Mouse (Mus musculus) ES-E14 (cell line): ENCODE measurements around the gene Teddm2. TPM values are rescaled to one million over a fixed set of nuclear protein-coding genes. Genes with fewer than 3 reads are reported as not detected.

ENCODE experiments used
- DNase-seq: peaks from one replicate; pipeline ENCODE4 v3.0.0-alpha.2; 2013; ENCODE audit warnings: low read depth, low spot score
- H3K27ac ChIP-seq: 2 replicates; pipeline ENCODE4 v1.5.1; 2012; ENCODE audit warnings: low read depth, mild to moderate bottlenecking, low read length, moderate library complexity, mixed read lengths; ENCODE audit not compliant: poor library complexity, insufficient read depth, severe bottlenecking
- H3K36me3 ChIP-seq: 2 replicates; pipeline ENCODE4 v1.6.1; 2012; ENCODE audit warnings: mild to moderate bottlenecking, low read length, moderate library complexity, mixed read lengths; ENCODE audit not compliant: control insufficient read depth, poor library complexity, insufficient read depth, severe bottlenecking
- H3K4me1 ChIP-seq, 2 experiments: fragments of 150-350 bp in 1 of 2; sonication (generic) in 1 of 2; 2 replicates each; pipeline ENCODE4 v1.6.1; 2012; ENCODE audit warnings: low read length in 2 of 2, mild to moderate bottlenecking in 1 of 2, mixed read lengths in 1 of 2; ENCODE audit not compliant: control insufficient read depth in 2 of 2, insufficient read depth in 2 of 2, poor library complexity in 1 of 2
- H3K4me3 ChIP-seq, 2 experiments: fragments of 150-350 bp in 1 of 2; sonication (generic) in 1 of 2; 2 replicates each; pipeline ENCODE4 v1.5.1; 2012; ENCODE audit warnings: low read length in 2 of 2, low read depth in 1 of 2, mild to moderate bottlenecking in 1 of 2, mixed read lengths in 1 of 2; ENCODE audit not compliant: insufficient read depth in 1 of 2, poor library complexity in 1 of 2, severe bottlenecking in 1 of 2
- H3K9ac ChIP-seq: 2 replicates; pipeline ENCODE4 v1.6.1; 2012; ENCODE audit warnings: low read depth, mild to moderate bottlenecking, low read length, mixed read lengths; ENCODE audit not compliant: poor library complexity, insufficient read depth, severe bottlenecking
- H3K9me3 ChIP-seq: fragments of 150-350 bp; sonication (generic); 2 replicates; pipeline ENCODE4 v1.6.1; 2012; ENCODE audit warnings: low read depth, mild to moderate bottlenecking, low read length; ENCODE audit not compliant: control insufficient read depth, insufficient read depth
- CHD2 ChIP-seq: IDR thresholded peaks from 2 replicates; pipeline ENCODE4 v1.6.1; 2014; ENCODE audit warnings: mild to moderate bottlenecking, low read depth, low read length, inconsistent platforms
- HCFC1 ChIP-seq: IDR thresholded peaks from 2 replicates; pipeline ENCODE4 v1.6.1; 2012; ENCODE audit warnings: low read length, inconsistent platforms, borderline replicate concordance; ENCODE audit not compliant: insufficient read depth
- MAFK ChIP-seq: IDR thresholded peaks from 2 replicates; pipeline ENCODE4 v1.6.1; 2014; ENCODE audit warnings: mild to moderate bottlenecking, low read depth, low read length, inconsistent platforms; ENCODE audit not compliant: insufficient read depth
- ZC3H11A ChIP-seq: IDR thresholded peaks from 2 replicates; pipeline ENCODE4 v1.6.1; 2012; ENCODE audit warnings: low read depth, mild to moderate bottlenecking, inconsistent platforms, low read length, borderline replicate concordance
- ZNF384 ChIP-seq: IDR thresholded peaks from 2 replicates; pipeline ENCODE4 v1.6.1; 2012; ENCODE audit warnings: low read depth, low read length, inconsistent platforms
- in situ Hi-C, 2 experiments: fragments of 600-800 bp; cut with MboI; formaldehyde crosslinking; loops; one replicate each; pipeline ENCODE4 v1.15.1; 2025; ENCODE audit warnings: low sequenced_read_pairs in 2 of 2, inconsistent platforms in 1 of 2; ENCODE audit not compliant: unreplicated experiment in 2 of 2
- total RNA-seq: library from RNA; depleted of rRNA; stranded (reverse); fragments of 300-350 nt; gene quantifications from 2 replicates; pipeline ENCODE4 v1.2.3, GENCODE M21; 2012; rRNA removed

Gene Teddm2
- total RNA-seq, 1 experiment = 0.62 TPM

DNA sequence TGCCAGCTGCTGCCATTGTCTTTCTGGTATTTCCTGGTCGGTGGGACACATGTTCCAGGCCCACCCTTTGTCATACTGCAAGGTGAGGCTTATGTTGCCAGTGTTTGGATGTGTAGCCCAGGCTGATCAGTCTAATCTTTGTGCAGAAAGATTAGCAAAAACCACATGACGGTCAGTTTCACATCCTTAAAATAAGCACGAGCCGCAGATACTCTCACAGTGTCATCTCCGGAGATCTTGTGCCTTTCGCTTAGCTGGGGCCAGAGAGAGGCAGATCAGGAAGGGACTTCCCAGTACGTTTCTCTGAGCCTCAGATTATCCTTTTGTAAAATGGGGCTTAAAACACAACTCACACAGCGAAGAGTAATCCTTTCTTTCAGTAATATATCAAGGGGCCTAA is 96.5 kb downstream of the Teddm2 start:
- Histone ChIP-seq H3K9ac (no peak overlapping the region), H3K9me3 (no peaks in the 10 kb centered on the region), H3K4me1 (no peaks in the 10 kb centered on the region), H3K4me3 (no peak overlapping the region), H3K27ac (no peak overlapping the region), H3K36me3 (no peaks in the 10 kb centered on the region)
- no peak for TF ChIP-seq CHD2
- no peak for TF ChIP-seq MAFK
- no peak for TF ChIP-seq ZNF384
- TF ChIP-seq HCFC1 = no peak
- no peak for TF ChIP-seq ZC3H11A
- no peak for DNase-seq
- in situ Hi-C loops = no loop called here

DNA sequence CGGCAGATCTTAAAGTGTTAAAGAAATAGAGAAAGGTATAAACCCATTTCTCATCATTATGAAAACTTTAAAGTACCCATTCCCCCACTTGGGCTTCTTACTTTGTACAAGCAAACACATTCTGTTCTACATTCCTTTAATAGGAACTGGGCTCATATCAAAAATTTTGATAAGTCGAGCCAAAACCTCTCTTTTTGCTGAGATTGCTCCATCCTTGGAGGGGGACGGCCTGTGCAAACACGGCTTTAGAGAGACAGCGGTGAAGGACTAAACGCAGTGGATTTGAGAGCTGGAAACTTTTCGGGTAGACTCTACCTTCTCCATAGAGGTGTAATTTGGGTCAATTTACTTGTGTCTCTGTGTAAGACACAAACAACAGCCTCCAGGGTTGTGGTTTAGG is 97.3 kb downstream of the Teddm2 start:
- TF ChIP-seq ZNF384 = no peak
- TF ChIP-seq MAFK = no peak
- TF ChIP-seq ZC3H11A = no peak
- no peak for TF ChIP-seq CHD2
- TF ChIP-seq HCFC1 = no peak
- in situ Hi-C loops = no loop called here
- no peaks in the 10 kb centered on the region for H3K9me3 ChIP-seq
- H3K9ac ChIP-seq = no peak overlapping the region
- no peaks in the 10 kb centered on the region for H3K4me1 ChIP-seq
- no peak overlapping the region for H3K4me3 ChIP-seq
- H3K36me3 ChIP-seq = no peaks in the 10 kb centered on the region
- no peak for DNase-seq
- no peak overlapping the region for H3K27ac ChIP-seq

Other genes starting within 250 kb of the Teddm2 start
- gene Rgs8, start 247.2 kb downstream of the Teddm2 start, total RNA-seq = 0.26 and 0.31 TPM in 2 replicates
- 4.5 and 8.6 TPM in 2 replicates for gene Rgs16, start 159.9 kb downstream of the Teddm2 start, total RNA-seq
- gene Rnasel, start 150.8 kb downstream of the Teddm2 start, total RNA-seq = 0.11 TPM in 1 of 2 replicates, not detected in the other
- not detected in 2 replicates for gene Rgsl1, start 56.1 kb downstream of the Teddm2 start, total RNA-seq
- gene Teddm1b, start 25.9 kb downstream of the Teddm2 start, total RNA-seq = 0.16 and 0.27 TPM in 2 replicates
- not detected in 2 replicates for gene Teddm1a, start 8.5 kb downstream of the Teddm2 start, total RNA-seq
- gene Glul, start 284 bp downstream of the Teddm2 start, total RNA-seq = 107 TPM in 2 replicates